In genomic region chr9:41378627-41379231, GRCm38 (mm10) we compare ENCODE assay signal across 10 mouse cellular contexts.
DNase-seq lines count a peak whose midpoint lies in the region; ATAC-seq lines count a peak whose summit lies in the region.
"Had no signal": no experiment of that assay in that cellular context is flagged by ENCODE, and none has a peak within 500 bp of the region (broad histone marks: within the 10 kb centered on the region; RNA-seq: fewer than 3 reads in every experiment).

No protein-coding gene starts in this region.

- H3K27ac ChIP-seq in forebrain, embryonic 14.5 days (ENCODE audit: low read depth, low read length) = peak overlapping the region; percentile 97
- H3K27ac ChIP-seq in midbrain, embryonic 12.5 days (replicated peaks) = peak overlapping the region; percentile 99

- DNase-seq in cerebellum, postnatal 10 days = peak; percentile 42 to 64
- no peak for DNase-seq in cerebellum, adult 11-12 months
- peak; percentile 7 for DNase-seq in MN1 (ENCODE audit: low spot score)
- peak; percentile 72 for DNase-seq in forebrain, embryonic 14.5 days (ENCODE audit: low spot score)
- DNase-seq in spleen, adult 12 weeks (ENCODE audit: low spot score) = no peak
- DNase-seq in thymus, postnatal 4 days = no peak
- no peak for DNase-seq in kidney, postnatal 14 days
- DNase-seq: cerebellum, adult 2 months had no signal

- 7% methylated on average over 10 of the region's 10 CpGs for WGBS in forebrain, embryonic 14.5 days
- 4% methylated on average over 10 of the region's 10 CpGs for WGBS in midbrain, embryonic 12.5 days

- peak overlapping the region; percentile 72 for H3K9ac ChIP-seq in forebrain, embryonic 14.5 days (ENCODE audit: low read length)
- peak overlapping the region; percentile 72 for H3K9ac ChIP-seq in midbrain, embryonic 12.5 days (replicated peaks)

- no peaks in the 10 kb centered on the region for H3K36me3 ChIP-seq in forebrain, embryonic 14.5 days (ENCODE audit: control insufficient read depth, insufficient read depth, low read length)
- H3K36me3 ChIP-seq in midbrain, embryonic 12.5 days = peaks cover 3% of the 10 kb centered on the region; the same call in 1 of the 2 replicates

- H3K9me3 ChIP-seq in forebrain, embryonic 14.5 days (replicated peaks; ENCODE audit: control insufficient read depth, low read length) = no peaks in the 10 kb centered on the region
- no peaks in the 10 kb centered on the region for H3K9me3 ChIP-seq in midbrain, embryonic 12.5 days
- H3K9me3 ChIP-seq: megakaryocyte, embryonic 14.5 days had no signal

- peak overlapping the region; percentile 38 for H3K4me3 ChIP-seq in forebrain, embryonic 14.5 days (ENCODE audit: low read depth, low read length)
- H3K4me3 ChIP-seq in midbrain, embryonic 12.5 days = peak overlapping the region; percentile 46
- H3K4me3 ChIP-seq: megakaryocyte, embryonic 14.5 days had no signal

- ATAC-seq in forebrain, embryonic 14.5 days = peak; percentile 21; the same call in 1 of the 2 replicates
- ATAC-seq in midbrain, embryonic 12.5 days (ENCODE audit: low FRiP score, low read depth) = peak; percentile 73; the same call in 1 of the 2 replicates

- H3K27me3 ChIP-seq in forebrain, embryonic 14.5 days (replicated peaks; ENCODE audit: control insufficient read depth, insufficient read depth, low read length) = no peaks in the 10 kb centered on the region
- H3K27me3 ChIP-seq in midbrain, embryonic 12.5 days = no peaks in the 10 kb centered on the region

- peaks cover 39% of the 10 kb centered on the region for H3K4me1 ChIP-seq in forebrain, embryonic 14.5 days (ENCODE audit: control insufficient read depth, insufficient read depth, low read length)
- peaks cover 64% of the 10 kb centered on the region for H3K4me1 ChIP-seq in midbrain, embryonic 12.5 days

- H3K4me2 ChIP-seq in forebrain, embryonic 14.5 days (ENCODE audit: low read length) = peak overlapping the region; percentile 62
- peak overlapping the region; percentile 54 for H3K4me2 ChIP-seq in midbrain, embryonic 12.5 days (replicated peaks)

Comparison
In these comparisons a context has a peak if more than half of its experiments do, and no peak if none do; other contexts are left out.
1. DNase-seq: peak in cerebellum, postnatal 10 days (2 of 2), MN1 (single experiment) and forebrain, embryonic 14.5 days (single experiment); none in cerebellum, adult 11-12 months (single experiment), spleen, adult 12 weeks (single experiment), thymus, postnatal 4 days (single experiment) and kidney, postnatal 14 days (single experiment).